Mouse (Mus musculus) embryo, embryonic 9.5 days (tissue): ENCODE measurements around the gene Ptpn21.

Source experiments
- DNase-seq: peaks from one replicate; pipeline ENCODE4 v3.0.0-alpha.2; 2017; ENCODE audit errors: extremely low spot score

Ptpn21 gene

DNA sequence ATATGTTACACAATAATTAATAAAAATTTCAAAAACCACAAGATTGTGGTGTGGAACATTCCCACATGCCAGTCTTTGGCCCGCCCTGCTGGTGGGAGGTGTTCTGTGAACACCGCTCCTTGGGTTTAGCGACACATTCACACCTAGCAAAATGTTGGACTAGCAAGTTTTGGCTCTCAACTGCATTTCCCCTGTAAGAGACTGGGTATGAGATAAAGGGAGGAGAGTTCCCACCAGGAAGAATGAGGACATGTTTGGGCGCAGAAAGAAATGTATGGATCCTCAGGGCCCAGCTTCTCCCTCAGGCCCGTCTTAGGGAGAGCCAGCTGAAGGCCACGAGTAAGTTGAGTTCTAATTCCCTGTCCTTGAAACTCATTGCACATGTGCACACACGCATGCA lies 74.6 kb downstream of the Ptpn21 start:
- DNase-seq: no peak

DNA sequence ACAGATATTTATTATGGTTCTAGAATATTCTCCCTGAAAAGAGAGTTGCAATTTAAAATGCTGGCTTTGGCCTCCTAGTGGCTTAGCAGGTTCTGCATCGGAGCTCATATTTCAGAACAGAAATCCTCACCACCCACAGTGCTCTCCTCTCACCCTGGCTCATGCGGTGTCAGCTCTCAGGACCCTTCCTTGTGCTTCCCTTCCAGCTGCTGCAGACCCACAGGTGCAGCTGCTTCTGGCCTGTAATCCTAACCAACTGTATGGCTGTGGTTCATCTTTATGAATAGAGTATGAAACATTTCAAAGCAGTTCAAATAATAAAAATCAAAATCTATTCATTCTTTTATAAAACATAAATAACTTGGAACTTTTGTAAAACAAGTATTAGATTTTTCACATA lies 80.3 kb downstream of the Ptpn21 start:
- DNase-seq: no peak

DNA sequence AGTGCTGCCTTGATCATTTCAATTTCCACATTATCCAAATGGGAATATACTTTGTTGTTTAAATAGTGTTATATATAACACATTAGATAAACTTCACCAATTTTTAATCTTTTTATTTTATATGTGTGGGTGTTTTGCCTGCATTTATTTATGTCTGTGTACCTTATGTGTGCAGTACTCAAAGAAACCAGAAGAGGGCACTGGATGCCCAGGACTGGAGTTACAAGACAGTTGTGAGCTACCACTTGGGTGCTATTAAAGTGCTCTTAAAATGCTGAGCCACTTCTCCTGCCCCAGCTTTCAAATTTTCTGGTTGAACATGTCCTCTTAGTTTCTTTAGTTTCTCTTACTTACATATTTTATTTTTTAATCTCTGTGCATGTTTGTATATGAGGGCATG lies 92.4 kb downstream of the Ptpn21 start:
- no peak for DNase-seq

DNA sequence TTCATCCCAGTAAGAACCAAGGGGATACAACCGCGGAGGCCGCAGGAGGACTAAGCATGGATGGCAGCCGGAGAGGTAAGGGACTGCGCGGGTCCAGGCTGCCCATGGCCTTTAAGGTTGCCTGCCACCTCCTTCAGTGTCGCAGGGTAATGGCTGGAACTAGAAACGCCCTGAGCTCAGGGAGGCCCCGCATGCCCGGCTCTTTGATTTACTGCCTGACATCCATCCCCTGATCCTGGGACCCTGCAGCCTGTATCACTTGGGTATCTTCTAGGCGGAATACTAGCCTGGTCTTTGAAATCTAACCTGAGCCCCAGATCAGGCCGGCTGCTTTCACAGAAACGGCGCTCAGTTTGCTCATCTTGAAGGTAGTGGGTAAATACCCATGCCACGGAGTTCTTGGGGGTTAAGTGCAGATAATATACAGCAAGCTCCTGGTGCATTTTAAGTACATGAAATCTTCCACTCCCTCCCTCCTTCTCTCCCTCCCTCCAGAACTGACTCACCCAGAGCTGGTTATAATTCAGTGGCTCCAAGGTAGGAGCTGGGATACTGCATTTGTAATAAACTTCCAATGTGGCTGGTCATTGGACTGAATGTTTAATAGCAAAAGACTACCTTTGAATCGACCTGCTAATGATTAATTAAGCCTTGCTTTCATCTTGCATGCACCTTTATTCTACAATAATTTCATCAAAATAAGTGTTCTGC lies 108.8 kb downstream of the Ptpn21 start:
- DNase-seq: no peak

DNA sequence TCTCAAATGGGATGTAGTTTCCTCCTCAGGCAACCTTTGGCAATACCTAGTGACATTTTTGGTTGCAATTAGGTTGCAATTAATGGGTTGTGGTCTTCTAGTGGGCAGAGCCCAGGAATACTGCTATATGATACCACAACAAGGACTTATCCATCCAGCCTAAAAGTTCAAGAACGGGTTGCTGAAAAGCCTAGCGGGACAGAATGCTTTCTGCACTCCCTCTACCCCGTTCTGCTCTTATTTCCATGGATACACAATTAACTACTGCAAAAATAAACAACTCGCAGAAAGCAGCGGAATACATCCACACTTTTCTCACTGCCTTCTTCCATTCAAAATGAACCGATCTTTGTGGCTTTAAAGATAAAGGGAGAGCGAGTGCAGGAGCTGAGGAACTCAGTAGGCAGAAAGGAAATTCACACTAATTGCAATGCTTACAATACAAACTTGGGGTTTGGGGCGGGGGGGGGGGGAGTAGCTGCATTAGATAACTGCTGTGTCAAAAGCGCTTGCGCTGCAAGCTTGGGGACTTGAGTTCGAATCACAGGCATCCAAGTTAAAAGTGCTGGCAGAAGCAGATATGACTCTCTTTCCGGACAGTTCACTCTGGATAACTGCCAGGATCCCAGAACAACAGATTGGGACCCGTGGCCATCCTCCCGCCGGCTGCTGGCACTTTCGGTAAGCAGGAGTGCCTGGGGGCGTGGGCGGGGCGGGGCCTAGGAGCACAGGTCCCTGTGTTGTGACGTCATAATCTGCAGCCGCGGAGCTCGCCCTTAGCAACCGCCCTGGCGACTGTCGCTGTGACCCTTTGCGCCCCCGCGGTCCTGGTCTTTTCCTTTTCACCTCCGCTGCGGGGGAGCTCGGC lies 109.6 kb downstream of the Ptpn21 start, which contains the start of gene Spata7:
TSS of gene Spata7 (plus strand) at position 766 of the 868 bp plus-strand sequence.
- DNase-seq: peak; percentile 93
